Mouse (Mus musculus) limb, embryonic 12.5 days (tissue): ENCODE results near the gene Car1. TPM values are rescaled to one million over a fixed set of nuclear protein-coding genes. Genes with fewer than 3 reads are reported as not detected.
"Not testable (repeated sequence)": the region's sequence is repeated elsewhere in the genome, so short reads cannot be mapped to it uniquely, and the experiment has no call there.

ENCODE experiments used
- ATAC-seq: fragments of 200-750 bp; cut with Nextera tagmentation; 2 replicates; pipeline ENCODE4 v1.8.0; 2017; ENCODE audit warnings: low read depth, moderate TSS enrichment; ENCODE audit not compliant: insufficient number of reproducible peaks, insufficient read depth, low FRiP score, low TSS enrichment
- H3K27ac ChIP-seq: fragments of 300-500 bp; sonication (generic); 2 replicates; pipeline ENCODE4 v1.5.1; 2016; ENCODE audit warnings: mild to moderate bottlenecking, moderate library complexity
- H3K27me3 ChIP-seq: fragments of 300-500 bp; sonication (generic); 2 replicates; pipeline ENCODE4 v1.6.1; 2016; ENCODE audit warnings: mild to moderate bottlenecking, moderate library complexity
- H3K36me3 ChIP-seq: fragments of 300-500 bp; sonication (generic); 2 replicates; pipeline ENCODE4 v1.6.1; 2016; ENCODE audit warnings: mild to moderate bottlenecking, moderate library complexity
- H3K4me1 ChIP-seq: fragments of 300-500 bp; sonication (generic); replicated peaks from 2 replicates; pipeline ENCODE4 v1.6.1; 2016
- H3K4me2 ChIP-seq: fragments of 300-500 bp; sonication (generic); 2 replicates; pipeline ENCODE4 v1.6.1; 2016; ENCODE audit warnings: mild to moderate bottlenecking, moderate library complexity
- H3K4me3 ChIP-seq: fragments of 300-500 bp; sonication (generic); replicated peaks from 2 replicates; pipeline ENCODE4 v1.5.1; 2016; ENCODE audit warnings: mild to moderate bottlenecking
- H3K9ac ChIP-seq: fragments of 300-500 bp; sonication (generic); replicated peaks from 2 replicates; pipeline ENCODE4 v1.6.1; 2016; ENCODE audit warnings: mild to moderate bottlenecking, moderate library complexity
- H3K9me3 ChIP-seq: fragments of 300-500 bp; sonication (generic); 2 replicates; pipeline ENCODE4 v1.6.1; 2016; ENCODE audit warnings: mild to moderate bottlenecking, moderate library complexity
- WGBS: fragments of 180-500 bp; shearing (Covaris S2); methylation state at CpG from one replicate; pipeline ENCODE4 v1.1.7; 2016; 5-methylcytosine and 5-hydroxymethylcytosine counted together
- polyA plus RNA-seq: library from polyadenylated mRNA; unstranded; fragments of >200 nt; fragmentation: Nextera tagmentation; extraction: Ambion mirVana; gene quantifications from 2 replicates; pipeline ENCODE4 v1.2.1, GENCODE M21; 2016

The Car1 gene
- polyA plus RNA-seq, 1 experiment from 2014 or later = not detected

DNA sequence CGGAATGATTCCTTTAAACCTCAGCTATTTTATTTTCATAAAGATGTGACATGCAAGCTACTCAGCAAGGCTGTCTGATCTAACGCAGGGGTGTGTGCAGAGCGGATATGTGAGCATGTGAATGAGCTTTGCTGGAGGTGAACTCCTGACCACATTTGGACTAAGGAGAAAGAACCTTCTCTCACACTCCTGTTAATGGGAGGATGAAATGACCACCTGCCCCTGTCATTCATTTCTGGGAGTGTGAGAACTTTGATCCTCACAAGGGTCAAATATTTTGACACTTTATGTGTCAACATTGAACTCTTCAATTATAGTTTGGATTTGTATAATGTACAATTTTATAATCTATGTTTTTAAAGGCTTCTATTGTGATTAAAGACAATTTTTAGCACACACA, 25.8 kb downstream of the Car1 start:
- 83% methylated on average over 3 of the region's 3 CpGs for WGBS
- not testable (repeated sequence) for H3K4me3 ChIP-seq, H3K9me3 ChIP-seq, H3K9ac ChIP-seq, H3K4me2 ChIP-seq, H3K27ac ChIP-seq, ATAC-seq, H3K27me3 ChIP-seq, H3K4me1 ChIP-seq, H3K36me3 ChIP-seq

DNA sequence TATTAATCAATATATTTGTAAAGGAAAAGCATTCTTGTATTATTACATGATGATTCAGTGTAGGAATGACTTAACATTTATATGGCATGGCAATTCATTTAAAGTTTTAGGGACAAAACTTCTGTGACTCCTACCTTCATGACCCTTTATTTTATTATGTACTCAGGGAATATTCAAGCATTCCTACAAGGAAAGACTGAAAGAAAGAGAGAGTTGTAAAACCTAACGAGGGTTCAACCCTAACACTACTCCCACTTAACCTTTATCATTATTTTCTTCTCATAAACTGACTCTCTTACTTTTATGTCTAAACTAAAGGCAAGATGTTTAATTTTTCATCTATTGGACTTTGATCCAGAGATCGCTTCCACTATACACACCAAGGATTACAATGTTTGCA, 28.0 kb downstream of the Car1 start:
- ATAC-seq = no peak
- Histone ChIP-seq H3K9me3 (no peaks in the 10 kb centered on the region), H3K4me1 (no peaks in the 10 kb centered on the region), H3K27me3 (no peaks in the 10 kb centered on the region), H3K36me3 (no peaks in the 10 kb centered on the region), H3K4me3 (no peak overlapping the region), H3K4me2 (no peak overlapping the region), H3K27ac (no peak overlapping the region), H3K9ac (no peak overlapping the region)
- WGBS = 63% methylated on average over 2 of the region's 2 CpGs

DNA sequence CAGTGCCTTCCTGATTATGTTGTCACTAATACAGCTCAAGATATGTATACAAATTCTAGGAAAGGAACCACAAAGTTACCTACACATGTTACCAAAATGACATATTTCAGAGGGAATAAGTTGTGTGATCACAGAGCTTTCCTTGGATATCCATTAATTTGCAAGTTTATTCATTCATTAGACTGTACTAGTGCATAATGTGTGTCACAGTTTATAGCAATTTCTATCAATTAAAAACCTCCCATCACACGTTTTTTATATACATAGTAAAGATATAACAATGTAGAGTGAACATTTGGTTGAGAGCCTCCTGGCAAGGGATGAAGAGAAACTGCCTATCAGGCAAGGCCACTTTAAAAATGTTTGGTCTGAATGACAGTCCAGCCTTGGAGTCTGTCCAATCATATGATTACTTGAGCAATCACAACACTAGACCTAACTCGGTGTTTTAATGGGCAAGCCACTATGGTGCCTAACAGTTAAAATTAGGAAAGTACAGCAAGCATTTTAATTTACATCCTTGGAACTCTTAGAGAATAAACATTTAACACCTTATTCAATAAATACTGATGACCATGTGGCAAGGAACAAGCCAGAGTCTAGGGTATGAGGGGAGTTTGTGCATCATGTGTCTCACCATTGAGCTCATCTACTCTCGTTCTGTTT, 31.5 kb downstream of the Car1 start:
- H3K4me1 ChIP-seq, H3K36me3 ChIP-seq, H3K27ac ChIP-seq, ATAC-seq, H3K9ac ChIP-seq, H3K27me3 ChIP-seq, H3K9me3 ChIP-seq, H3K4me3 ChIP-seq, H3K4me2 ChIP-seq: not testable (repeated sequence)
- 65% methylated on average over 3 of the region's 3 CpGs for WGBS

DNA sequence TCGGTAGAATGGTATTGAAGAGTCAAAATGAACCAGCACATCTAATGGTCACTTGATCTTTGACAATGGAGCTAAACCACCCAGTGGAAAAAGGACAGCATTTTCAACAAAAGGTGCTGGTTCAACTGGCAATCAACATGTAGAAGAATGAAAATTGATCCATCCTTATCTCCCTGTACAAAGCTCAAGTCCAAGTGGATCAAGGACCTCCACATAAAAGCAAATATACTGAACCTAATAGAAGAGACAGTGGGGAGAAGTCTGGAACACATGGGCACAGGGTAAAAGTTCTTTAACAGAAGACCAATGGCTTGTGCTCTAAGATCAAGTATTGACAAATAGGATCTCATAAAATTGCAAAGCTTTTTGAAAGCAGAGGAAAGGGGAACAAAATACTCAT, 33.6 kb downstream of the Car1 start:
- not testable (repeated sequence) for H3K36me3 ChIP-seq, H3K4me2 ChIP-seq, H3K4me3 ChIP-seq, H3K9me3 ChIP-seq, H3K4me1 ChIP-seq, H3K27me3 ChIP-seq, H3K27ac ChIP-seq, H3K9ac ChIP-seq, ATAC-seq
- 92% methylated on average over 1 of the region's 1 CpGs for WGBS

DNA sequence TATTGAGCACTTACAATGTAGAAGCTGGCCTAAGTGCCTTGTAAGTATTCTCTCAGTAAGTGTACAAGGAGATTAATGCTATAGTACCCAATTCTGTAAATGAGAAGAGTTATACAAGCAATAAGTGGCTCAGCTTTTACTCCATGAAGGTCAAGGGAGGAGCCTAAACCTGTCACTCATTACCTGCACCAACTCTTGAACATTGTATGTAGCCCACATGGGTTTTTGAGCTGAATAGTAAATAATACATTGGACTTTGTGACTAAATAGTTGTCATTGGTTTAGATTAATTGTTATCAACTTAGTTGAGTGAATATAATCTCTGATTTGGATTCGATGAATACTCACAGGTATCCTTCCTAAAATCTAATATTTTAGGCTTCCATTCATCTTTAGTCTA, 35.7 kb downstream of the Car1 start:
- not testable (repeated sequence) for H3K9ac ChIP-seq, H3K4me1 ChIP-seq, ATAC-seq, H3K27ac ChIP-seq, H3K27me3 ChIP-seq, H3K4me3 ChIP-seq, H3K9me3 ChIP-seq, H3K36me3 ChIP-seq, H3K4me2 ChIP-seq
- 86% methylated on average over 1 of the region's 1 CpGs for WGBS

DNA sequence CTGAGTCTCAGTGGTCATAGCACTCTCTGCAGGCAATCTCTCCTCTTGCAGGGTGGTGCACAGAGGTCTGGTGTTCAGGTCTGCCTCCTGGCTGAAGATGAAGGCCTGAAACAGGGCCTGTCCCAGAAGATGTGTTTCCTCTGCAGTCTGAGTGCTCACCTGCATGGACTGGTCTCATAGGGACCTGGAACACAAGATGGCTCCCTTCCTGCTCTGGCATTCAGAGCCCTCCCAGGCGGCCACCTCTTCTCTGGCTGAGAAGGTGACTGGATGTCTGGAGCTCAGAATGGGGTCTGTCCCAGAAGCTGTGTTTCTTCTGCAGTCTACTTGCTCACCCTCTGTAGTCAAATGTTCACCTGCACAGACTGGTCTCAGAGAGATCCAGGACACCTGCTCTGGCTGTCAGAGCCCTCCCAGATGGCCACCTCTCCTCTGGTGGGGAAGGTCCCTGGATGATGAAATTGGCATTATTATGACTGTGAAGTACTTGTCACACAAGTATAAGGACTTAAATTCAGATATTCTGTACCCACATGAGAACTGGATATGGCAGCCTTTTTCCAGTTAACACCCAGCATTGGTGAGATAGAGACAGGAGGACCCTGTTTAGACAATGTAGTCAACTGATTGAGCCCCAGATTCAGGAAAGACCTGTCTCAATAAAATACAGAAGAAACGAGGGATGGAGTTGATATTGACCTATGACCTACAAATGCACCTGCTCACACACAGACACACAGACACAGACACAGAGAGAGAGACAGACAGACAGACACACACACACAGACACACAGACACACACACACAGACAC, 43.2 kb downstream of the Car1 start:
- WGBS = 70% methylated on average over 2 of the region's 2 CpGs
- Histone ChIP-seq H3K9me3 (no peaks in the 10 kb centered on the region), H3K4me3 (no peak overlapping the region), H3K27ac (no peak overlapping the region), H3K4me1 (no peaks in the 10 kb centered on the region), H3K9ac (no peak overlapping the region), H3K27me3 (no peaks in the 10 kb centered on the region), H3K4me2 (no peak overlapping the region), H3K36me3 (no peaks in the 10 kb centered on the region)
- ATAC-seq = no peak

DNA sequence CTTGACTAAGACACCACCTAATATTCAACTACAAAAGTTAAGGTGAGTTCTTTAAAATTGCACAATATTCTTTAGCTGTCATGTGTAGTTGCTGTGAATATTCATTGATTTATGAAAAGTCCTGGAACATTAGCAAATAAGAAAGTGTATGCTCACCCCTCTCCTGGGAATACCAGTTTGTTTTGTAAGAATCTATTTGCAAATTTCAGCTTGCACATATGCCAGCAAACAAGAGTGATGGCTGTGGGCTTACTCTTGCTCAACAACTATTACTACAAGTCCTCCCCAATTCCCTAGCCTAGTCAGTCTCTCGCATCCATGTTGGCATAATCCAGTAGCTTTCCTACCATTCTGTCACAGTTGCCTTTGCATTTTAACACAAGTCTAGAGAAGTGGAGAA, 52.5 kb downstream of the Car1 start:
- Histone ChIP-seq H3K36me3 (no peaks in the 10 kb centered on the region), H3K27me3 (no peaks in the 10 kb centered on the region), H3K4me3 (no peak overlapping the region), H3K9me3 (no peaks in the 10 kb centered on the region), H3K9ac (no peak overlapping the region), H3K27ac (no peak overlapping the region), H3K4me1 (no peaks in the 10 kb centered on the region), H3K4me2 (no peak overlapping the region)
- ATAC-seq = no peak
- WGBS = 96% methylated on average over 1 of the region's 1 CpGs

DNA sequence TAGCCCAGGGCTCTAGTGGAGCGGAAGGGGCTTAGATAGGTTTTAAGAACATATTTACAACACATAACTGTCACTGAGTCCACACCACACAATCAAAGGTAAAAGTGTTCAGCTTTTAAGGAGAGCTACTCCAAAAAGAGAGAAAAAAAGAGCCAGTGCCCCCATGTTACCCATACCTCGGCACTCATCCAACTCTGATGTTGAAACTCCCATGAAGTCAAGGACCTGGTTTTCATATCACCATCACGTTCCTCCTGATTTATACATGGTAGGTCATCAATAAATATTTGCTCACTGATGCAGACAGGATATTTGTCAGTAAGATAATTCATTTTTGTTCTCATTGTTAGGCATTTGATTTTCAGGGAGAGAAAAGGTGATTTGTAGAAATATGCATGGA, 62.1 kb downstream of the Car1 start:
- H3K4me2 ChIP-seq = no peak overlapping the region
- no peak overlapping the region for H3K4me3 ChIP-seq
- no peaks in the 10 kb centered on the region for H3K9me3 ChIP-seq
- 83% methylated on average over 3 of the region's 3 CpGs for WGBS
- H3K27ac ChIP-seq = no peak overlapping the region
- H3K4me1 ChIP-seq = no peaks in the 10 kb centered on the region
- H3K27me3 ChIP-seq = no peaks in the 10 kb centered on the region
- no peak overlapping the region for H3K9ac ChIP-seq
- no peaks in the 10 kb centered on the region for H3K36me3 ChIP-seq
- ATAC-seq = no peak

DNA sequence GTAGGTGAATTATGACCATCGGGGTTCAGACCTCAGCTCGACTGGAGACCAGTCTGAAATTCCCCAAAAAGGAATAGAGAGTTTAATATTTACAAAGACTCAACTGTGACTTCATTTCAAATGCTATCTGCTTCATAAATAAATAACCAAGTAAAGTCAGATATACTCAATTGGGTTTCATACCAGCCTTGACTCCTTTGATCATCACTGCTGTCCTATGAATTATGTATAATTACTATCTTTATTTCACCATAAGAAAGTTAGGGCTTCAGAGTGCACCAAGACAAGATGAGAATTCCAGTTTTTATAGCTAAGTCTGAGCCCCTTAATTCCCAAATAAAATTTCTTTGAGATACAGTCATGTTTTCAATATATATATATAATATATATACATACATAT, 69.9 kb downstream of the Car1 start:
- H3K4me3 ChIP-seq = no peak overlapping the region
- WGBS = 78% methylated on average over 2 of the region's 2 CpGs
- no peak overlapping the region for H3K27ac ChIP-seq
- no peak for ATAC-seq
- no peaks in the 10 kb centered on the region for H3K4me1 ChIP-seq
- no peaks in the 10 kb centered on the region for H3K36me3 ChIP-seq
- no peaks in the 10 kb centered on the region for H3K9me3 ChIP-seq
- H3K9ac ChIP-seq = no peak overlapping the region
- H3K27me3 ChIP-seq = no peaks in the 10 kb centered on the region
- no peak overlapping the region for H3K4me2 ChIP-seq

DNA sequence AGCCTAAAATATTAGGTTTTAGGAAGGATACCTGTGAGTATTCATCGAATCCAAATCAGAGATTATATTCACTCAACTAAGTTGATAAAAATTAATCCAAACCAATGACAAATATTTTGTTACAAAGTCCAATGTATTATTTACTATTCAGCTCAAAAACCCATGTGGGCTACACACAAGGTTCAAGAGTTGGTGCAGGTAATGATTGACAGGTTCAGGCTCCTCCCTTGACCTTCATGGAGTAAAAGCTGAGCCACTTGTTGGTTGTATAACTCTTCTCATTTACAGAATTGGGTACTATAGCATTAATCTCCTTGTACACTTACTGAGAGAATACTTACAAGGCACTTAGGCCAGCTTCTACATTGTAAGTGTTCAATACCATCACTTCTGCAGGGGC, 80.7 kb downstream of the Car1 start:
- not testable (repeated sequence) for H3K36me3 ChIP-seq, H3K4me3 ChIP-seq, ATAC-seq, H3K9me3 ChIP-seq, H3K4me1 ChIP-seq, H3K4me2 ChIP-seq, H3K27ac ChIP-seq, H3K27me3 ChIP-seq, H3K9ac ChIP-seq
- 93% methylated on average over 1 of the region's 1 CpGs for WGBS

DNA sequence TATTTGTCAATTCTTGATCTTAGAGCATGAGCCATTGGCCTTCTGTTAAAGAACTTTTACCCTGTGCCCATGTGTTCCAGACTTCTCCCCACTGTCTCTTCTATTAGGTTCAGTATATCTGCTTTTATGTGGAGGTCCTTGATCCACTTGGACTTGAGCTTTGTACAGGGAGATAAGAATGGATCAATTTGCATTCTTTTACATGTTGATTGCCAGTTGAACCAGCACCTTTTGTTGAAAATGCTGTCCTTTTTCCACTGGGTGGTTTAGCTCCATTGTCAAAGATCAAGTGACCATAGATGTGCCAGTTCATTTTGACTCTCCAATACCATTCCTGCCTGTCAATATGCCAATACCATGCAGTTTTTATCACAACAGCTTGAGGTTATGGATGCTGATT, 82.7 kb downstream of the Car1 start:
- not testable (repeated sequence) for H3K27ac ChIP-seq, ATAC-seq, H3K4me2 ChIP-seq, H3K9me3 ChIP-seq, H3K9ac ChIP-seq, H3K4me3 ChIP-seq, H3K4me1 ChIP-seq, H3K36me3 ChIP-seq, H3K27me3 ChIP-seq
